Mouse (Mus musculus) C2C12 (cell line): ENCODE results near the gene Neurl1b.

Experiments used
- CEBPB ChIP-seq: IDR thresholded peaks from one replicate; pipeline ENCODE4 v1.6.1; 2011; ENCODE audit warnings: low read depth, mild to moderate bottlenecking, control low read depth, moderate library complexity
- CTCF ChIP-seq: IDR thresholded peaks from one replicate; pipeline ENCODE4 v1.5.1; 2011; ENCODE audit not compliant: control insufficient read depth, insufficient read depth, insufficient read length
- MAX ChIP-seq: IDR thresholded peaks from one replicate; pipeline ENCODE4 v1.6.1; 2011; ENCODE audit warnings: mild to moderate bottlenecking, control low read depth
- MYOD1 ChIP-seq: IDR thresholded peaks from one replicate; pipeline ENCODE4 v1.6.1; 2011; ENCODE audit warnings: low read depth; ENCODE audit not compliant: control insufficient read depth, insufficient read length
- MYOG ChIP-seq: IDR thresholded peaks from one replicate; pipeline ENCODE4 v1.6.1; 2011; ENCODE audit not compliant: control insufficient read depth, insufficient read length; ENCODE audit errors: extremely low read depth

DNA sequence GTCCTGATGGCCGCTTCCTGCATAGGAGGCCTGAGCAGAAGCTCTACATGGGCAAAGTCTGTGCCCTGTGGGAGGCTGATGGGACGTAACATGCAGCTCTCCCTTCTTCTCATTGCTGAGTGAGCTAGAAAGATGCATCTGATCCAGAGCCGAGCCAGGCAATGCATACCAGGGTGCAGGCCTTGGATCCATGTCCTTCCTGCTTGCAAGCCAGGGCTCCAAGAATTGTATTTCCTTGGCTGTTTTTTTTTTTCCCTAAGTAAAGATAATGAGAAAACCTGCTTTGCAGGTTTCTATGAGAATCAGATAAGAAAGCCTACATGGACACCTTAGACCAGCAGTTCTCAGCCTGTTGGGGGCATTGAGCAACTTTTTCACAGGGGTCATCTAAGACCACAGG, 30.5 kb upstream of the Neurl1b start:
- TF ChIP-seq CTCF (no peak), MYOG (no peak), MAX (no peak), CEBPB (no peak), MYOD1 (no peak)
